Mouse (Mus musculus): ENCODE data around the gene Phlpp1. TPM values are rescaled to one million over a fixed set of nuclear protein-coding genes. Genes with fewer than 3 reads are reported as not detected.

The Phlpp1 gene
- polyA plus RNA-seq, 1 experiment from 2014 or later = 7.7 TPM

DNA sequence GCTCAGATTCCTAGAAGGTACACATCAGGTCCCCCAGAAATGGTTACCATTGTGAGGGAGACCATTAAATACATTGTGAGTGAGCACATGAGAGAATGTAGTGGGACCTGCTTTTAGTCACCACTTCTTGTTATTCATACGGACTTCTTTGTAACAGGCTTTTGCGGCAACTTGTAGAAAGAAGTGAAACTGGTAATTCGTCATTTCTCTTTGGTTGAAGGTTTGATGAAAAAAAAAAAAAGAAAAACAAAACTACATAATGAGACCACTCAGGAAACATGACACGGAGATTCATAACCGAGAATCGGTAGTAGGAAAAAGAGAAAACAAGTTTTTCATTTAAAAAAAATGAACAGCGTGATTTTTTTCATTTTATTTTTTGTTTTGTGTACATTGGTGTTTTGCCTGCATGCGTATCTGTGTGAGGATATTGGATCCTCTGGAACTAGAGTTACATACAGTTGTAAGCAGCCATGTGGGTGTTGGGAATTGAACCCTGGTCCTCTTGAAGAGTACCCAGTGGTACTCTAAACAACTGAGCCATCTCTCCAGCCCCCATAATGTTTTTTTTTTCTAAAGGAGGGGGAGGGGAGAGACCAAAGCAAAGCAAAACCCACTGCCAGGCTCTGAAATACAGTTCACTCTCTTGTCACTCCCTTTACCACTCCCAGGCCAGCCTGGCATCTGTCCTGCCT, 150.0 kb downstream of the Phlpp1 start:
- 94% methylated on average over 8 of the region's 8 CpGs for WGBS
- Histone ChIP-seq H3K9me3 (ENCODE audit: control insufficient read depth, low read length) (no peaks in the 10 kb centered on the region), H3K4me2 (ENCODE audit: low read length) (no peak overlapping the region), H3K27ac (ENCODE audit: low read length) (no peak overlapping the region), H3K36me3 (ENCODE audit: control insufficient read depth, insufficient read depth) (no peaks in the 10 kb centered on the region), H3K27me3 (replicated peaks; ENCODE audit: control insufficient read depth, insufficient read depth, low read length) (no peaks in the 10 kb centered on the region), H3K4me1 (replicated peaks; ENCODE audit: control insufficient read depth, insufficient read depth, low read length) (peaks cover 4% of the 10 kb centered on the region; the same call in 1 of the 2 replicates), H3K9ac (replicated peaks; ENCODE audit: low read depth, low read length) (no peak overlapping the region), H3K4me3 (replicated peaks; ENCODE audit: low read length) (no peak overlapping the region)
- no peak for ATAC-seq

DNA sequence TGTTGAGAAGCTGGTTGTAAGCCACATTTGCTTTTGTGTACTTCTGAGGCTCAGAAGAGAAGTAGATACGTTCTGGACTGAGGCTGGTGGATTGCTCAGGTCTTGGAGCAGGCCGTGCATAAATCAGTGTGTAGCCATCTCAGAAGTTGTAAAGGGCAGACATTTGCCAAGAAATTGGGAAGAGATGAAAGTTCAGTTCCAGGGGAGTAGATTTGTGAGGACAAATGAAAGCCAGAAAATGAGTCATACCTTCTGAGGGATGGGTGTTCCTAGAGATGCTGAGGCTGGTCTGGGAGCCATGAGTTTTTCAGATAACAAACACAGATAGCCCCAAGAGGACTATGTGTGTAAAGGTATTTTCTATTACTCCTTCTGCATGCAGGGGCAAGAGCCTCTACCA, 155.1 kb downstream of the Phlpp1 start:
- Histone ChIP-seq H3K27me3 (replicated peaks; ENCODE audit: control insufficient read depth, insufficient read depth, low read length) (no peaks in the 10 kb centered on the region), H3K4me1 (replicated peaks; ENCODE audit: control insufficient read depth, insufficient read depth, low read length) (no peaks in the 10 kb centered on the region), H3K9me3 (ENCODE audit: control insufficient read depth, low read length) (no peaks in the 10 kb centered on the region), H3K4me3 (replicated peaks; ENCODE audit: low read length) (no peak overlapping the region), H3K27ac (ENCODE audit: low read length) (no peak overlapping the region), H3K36me3 (ENCODE audit: control insufficient read depth, insufficient read depth) (no peaks in the 10 kb centered on the region), H3K4me2 (ENCODE audit: low read length) (no peak overlapping the region), H3K9ac (replicated peaks; ENCODE audit: low read depth, low read length) (no peak overlapping the region)
- no peak for ATAC-seq
- WGBS = 69% methylated on average over 2 of the region's 2 CpGs

DNA sequence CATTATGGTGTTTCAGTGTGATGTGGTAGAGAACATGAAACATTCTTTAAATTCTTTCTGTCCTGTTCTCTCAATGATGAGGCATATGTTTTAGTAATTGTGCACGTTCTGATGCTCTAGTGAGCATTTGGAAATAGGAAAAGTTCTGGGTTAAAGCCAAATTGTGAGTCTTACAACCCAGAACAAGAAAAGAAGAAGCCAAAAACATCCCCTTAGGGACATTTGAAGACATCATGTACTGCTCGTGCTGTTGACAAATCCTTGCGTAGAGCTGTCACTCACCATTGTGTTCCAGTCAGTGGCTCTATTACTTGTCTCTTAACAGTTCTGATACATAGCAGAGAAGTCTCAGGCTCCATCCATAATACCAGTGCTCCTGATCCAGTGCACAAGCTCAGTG, 170.5 kb downstream of the Phlpp1 start:
- no peak overlapping the region for H3K4me3 ChIP-seq (replicated peaks; ENCODE audit: low read length)
- H3K4me2 ChIP-seq (ENCODE audit: low read length) = no peak overlapping the region
- H3K9me3 ChIP-seq (ENCODE audit: control insufficient read depth, low read length) = no peaks in the 10 kb centered on the region
- no peak overlapping the region for H3K9ac ChIP-seq (replicated peaks; ENCODE audit: low read depth, low read length)
- H3K27me3 ChIP-seq (replicated peaks; ENCODE audit: control insufficient read depth, insufficient read depth, low read length) = no peaks in the 10 kb centered on the region
- peaks cover 5% of the 10 kb centered on the region for H3K36me3 ChIP-seq (ENCODE audit: control insufficient read depth, insufficient read depth)
- H3K4me1 ChIP-seq (replicated peaks; ENCODE audit: control insufficient read depth, insufficient read depth, low read length) = no peaks in the 10 kb centered on the region
- no peak for ATAC-seq
- no peak overlapping the region for H3K27ac ChIP-seq (ENCODE audit: low read length)
- WGBS = 62% methylated on average over 3 of the region's 3 CpGs

DNA sequence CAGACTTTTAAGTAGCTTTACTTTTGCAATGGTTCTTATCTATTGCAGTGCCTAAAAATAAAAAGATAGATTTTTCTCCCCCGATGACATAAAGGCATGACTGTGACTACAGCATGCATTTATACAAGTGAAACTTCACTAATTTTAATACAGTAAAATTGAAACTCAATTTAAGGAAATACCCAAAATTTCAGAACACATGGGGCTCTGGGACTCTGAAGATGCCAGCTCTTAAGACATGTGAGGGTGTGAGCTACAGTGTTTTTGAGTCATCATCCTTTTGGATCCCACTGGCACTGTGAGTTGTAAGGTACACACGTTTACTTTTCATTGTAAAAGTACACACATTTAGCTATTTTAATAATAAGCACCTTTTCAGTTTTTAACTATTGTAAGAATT, 173.7 kb downstream of the Phlpp1 start:
- no peak overlapping the region for H3K27ac ChIP-seq (ENCODE audit: low read length)
- no peak overlapping the region for H3K4me3 ChIP-seq (replicated peaks; ENCODE audit: low read length)
- no peak overlapping the region for H3K9ac ChIP-seq (replicated peaks; ENCODE audit: low read depth, low read length)
- peaks cover 5% of the 10 kb centered on the region; the same call in 1 of the 2 replicates for H3K36me3 ChIP-seq (ENCODE audit: control insufficient read depth, insufficient read depth)
- no peak overlapping the region for H3K4me2 ChIP-seq (ENCODE audit: low read length)
- H3K9me3 ChIP-seq (ENCODE audit: control insufficient read depth, low read length) = no peaks in the 10 kb centered on the region
- H3K4me1 ChIP-seq (replicated peaks; ENCODE audit: control insufficient read depth, insufficient read depth, low read length) = no peaks in the 10 kb centered on the region
- H3K27me3 ChIP-seq (replicated peaks; ENCODE audit: control insufficient read depth, insufficient read depth, low read length) = no peaks in the 10 kb centered on the region
- whole genome bisulfite sequencing = 91% methylated on average over 2 of the region's 2 CpGs
- ATAC-seq = no peak

DNA sequence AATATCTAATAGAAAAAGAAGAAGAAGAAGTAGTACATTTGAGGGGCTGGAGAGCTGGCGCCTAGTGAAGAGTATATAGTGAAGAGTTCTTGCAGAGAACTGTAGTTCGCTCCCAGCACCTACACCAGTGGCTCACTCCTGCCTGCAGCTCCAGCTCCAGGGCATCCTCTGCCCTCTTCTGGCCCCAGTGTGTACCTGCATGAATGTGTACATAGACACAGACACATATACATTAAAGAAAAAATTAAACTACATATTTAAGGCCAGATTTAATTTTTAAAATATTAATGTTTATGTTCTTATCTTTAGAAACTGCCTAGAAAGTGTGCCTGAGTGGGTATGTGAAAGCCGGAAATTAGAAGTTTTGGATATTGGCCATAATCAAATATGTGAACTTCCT, 175.2 kb downstream of the Phlpp1 start:
- Histone ChIP-seq H3K27ac (ENCODE audit: low read length) (no peak overlapping the region), H3K4me3 (replicated peaks; ENCODE audit: low read length) (no peak overlapping the region), H3K4me2 (ENCODE audit: low read length) (no peak overlapping the region), H3K36me3 (ENCODE audit: control insufficient read depth, insufficient read depth) (peaks cover 10% of the 10 kb centered on the region), H3K27me3 (replicated peaks; ENCODE audit: control insufficient read depth, insufficient read depth, low read length) (no peaks in the 10 kb centered on the region), H3K9ac (replicated peaks; ENCODE audit: low read depth, low read length) (no peak overlapping the region), H3K9me3 (ENCODE audit: control insufficient read depth, low read length) (no peaks in the 10 kb centered on the region), H3K4me1 (replicated peaks; ENCODE audit: control insufficient read depth, insufficient read depth, low read length) (no peaks in the 10 kb centered on the region)
- ATAC-seq = no peak
- 96% methylated on average over 3 of the region's 3 CpGs for WGBS

DNA sequence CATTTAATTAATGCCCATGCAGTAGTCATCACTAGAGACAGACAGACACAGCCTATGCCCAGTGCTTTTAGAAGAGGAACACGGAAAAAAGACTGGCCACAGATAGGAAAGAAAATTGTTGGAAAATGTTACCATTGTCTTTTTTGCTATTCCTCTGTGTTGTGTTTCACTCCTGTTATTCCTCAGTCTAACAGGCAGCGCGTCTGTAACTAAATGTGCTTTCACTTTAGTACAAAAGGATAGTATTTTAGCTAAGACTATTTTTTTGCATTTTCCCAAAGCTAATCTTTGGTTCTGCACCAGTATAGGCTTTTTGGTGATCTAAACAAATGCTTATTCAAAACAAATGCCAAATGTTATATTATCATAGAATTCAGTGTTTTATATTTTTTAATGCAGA, 177.6 kb downstream of the Phlpp1 start:
- H3K27me3 ChIP-seq (replicated peaks; ENCODE audit: control insufficient read depth, insufficient read depth, low read length) = no peaks in the 10 kb centered on the region
- H3K36me3 ChIP-seq (ENCODE audit: control insufficient read depth, insufficient read depth) = peaks cover 8% of the 10 kb centered on the region
- H3K4me3 ChIP-seq (replicated peaks; ENCODE audit: low read length) = no peak overlapping the region
- no peak overlapping the region for H3K27ac ChIP-seq (ENCODE audit: low read length)
- H3K9ac ChIP-seq (replicated peaks; ENCODE audit: low read depth, low read length) = no peak overlapping the region
- no peaks in the 10 kb centered on the region for H3K9me3 ChIP-seq (ENCODE audit: control insufficient read depth, low read length)
- H3K4me1 ChIP-seq (replicated peaks; ENCODE audit: control insufficient read depth, insufficient read depth, low read length) = no peaks in the 10 kb centered on the region
- 87% methylated on average over 3 of the region's 3 CpGs for WGBS
- no peak for ATAC-seq
- H3K4me2 ChIP-seq (ENCODE audit: low read length) = no peak overlapping the region

DNA sequence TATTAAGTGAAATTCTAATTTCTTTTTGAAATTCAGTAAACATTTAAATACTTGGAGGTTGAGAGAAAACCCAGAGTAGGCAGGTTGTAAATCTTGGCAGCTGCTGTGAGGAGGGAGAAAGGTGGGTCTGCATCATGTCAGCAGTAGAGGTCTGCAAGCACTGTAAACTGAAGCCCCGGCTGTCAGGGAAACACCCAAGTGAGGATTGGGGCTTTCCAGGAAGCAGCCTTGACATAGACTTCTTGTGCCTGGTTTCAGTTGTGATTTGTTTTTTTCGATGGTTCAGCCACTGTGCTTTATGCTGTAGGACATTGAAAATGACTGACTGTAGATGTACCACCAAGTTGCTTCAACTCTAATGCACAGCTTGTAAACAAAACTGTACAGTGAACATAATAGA, 180.0 kb downstream of the Phlpp1 start:
- no peak overlapping the region for H3K27ac ChIP-seq (ENCODE audit: low read length)
- no peaks in the 10 kb centered on the region for H3K27me3 ChIP-seq (replicated peaks; ENCODE audit: control insufficient read depth, insufficient read depth, low read length)
- peaks cover 8% of the 10 kb centered on the region for H3K36me3 ChIP-seq (ENCODE audit: control insufficient read depth, insufficient read depth)
- H3K4me1 ChIP-seq (replicated peaks; ENCODE audit: control insufficient read depth, insufficient read depth, low read length) = no peaks in the 10 kb centered on the region
- no peak overlapping the region for H3K9ac ChIP-seq (replicated peaks; ENCODE audit: low read depth, low read length)
- H3K4me3 ChIP-seq (replicated peaks; ENCODE audit: low read length) = no peak overlapping the region
- H3K9me3 ChIP-seq (ENCODE audit: control insufficient read depth, low read length) = no peaks in the 10 kb centered on the region
- 92% methylated on average over 2 of the region's 2 CpGs for WGBS
- H3K4me2 ChIP-seq (ENCODE audit: low read length) = no peak overlapping the region
- ATAC-seq = no peak

DNA sequence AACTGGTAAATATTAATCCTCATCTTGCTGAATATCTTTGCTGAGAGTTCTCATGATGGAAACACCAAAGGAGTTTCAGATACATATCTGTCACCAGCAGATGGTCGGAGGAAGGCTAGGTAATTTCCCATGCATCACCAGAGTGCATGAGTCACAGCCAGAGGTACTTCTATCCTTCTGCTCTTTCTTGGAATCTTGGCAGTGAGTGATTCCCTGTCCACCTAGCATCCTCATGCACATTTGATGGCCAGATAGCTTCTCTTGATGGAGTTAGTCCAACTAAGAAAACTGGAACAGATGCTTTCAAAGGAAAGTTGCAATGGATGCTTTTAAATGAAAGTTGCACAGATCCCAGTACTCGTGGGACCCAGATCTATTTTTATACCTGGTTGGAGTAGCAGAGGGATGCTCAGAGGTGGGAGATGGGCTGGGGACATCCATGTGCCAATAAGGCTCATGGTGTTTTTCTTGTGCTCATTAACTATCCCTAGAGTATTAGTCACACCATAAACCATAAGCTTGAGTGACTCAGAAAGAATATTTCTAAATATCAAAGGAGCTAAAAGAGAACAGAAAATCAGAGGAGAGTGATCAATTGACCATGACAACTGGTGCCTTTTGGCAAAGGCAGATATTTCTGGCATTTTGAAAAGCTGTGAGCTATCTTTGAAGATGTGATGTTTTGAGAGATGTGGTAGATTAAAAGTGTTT, 181.4 kb downstream of the Phlpp1 start:
- H3K27me3 ChIP-seq (replicated peaks; ENCODE audit: control insufficient read depth, insufficient read depth, low read length) = no peaks in the 10 kb centered on the region
- ATAC-seq = no peak
- H3K27ac ChIP-seq (ENCODE audit: low read length) = no peak overlapping the region
- H3K4me1 ChIP-seq (replicated peaks; ENCODE audit: control insufficient read depth, insufficient read depth, low read length) = no peaks in the 10 kb centered on the region
- no peak overlapping the region for H3K9ac ChIP-seq (replicated peaks; ENCODE audit: low read depth, low read length)
- no peak overlapping the region for H3K4me2 ChIP-seq (ENCODE audit: low read length)
- WGBS = 92% methylated on average over 2 of the region's 2 CpGs
- no peaks in the 10 kb centered on the region for H3K9me3 ChIP-seq (ENCODE audit: control insufficient read depth, low read length)
- no peak overlapping the region for H3K4me3 ChIP-seq (replicated peaks; ENCODE audit: low read length)
- H3K36me3 ChIP-seq (ENCODE audit: control insufficient read depth, insufficient read depth) = peaks cover 6% of the 10 kb centered on the region

DNA sequence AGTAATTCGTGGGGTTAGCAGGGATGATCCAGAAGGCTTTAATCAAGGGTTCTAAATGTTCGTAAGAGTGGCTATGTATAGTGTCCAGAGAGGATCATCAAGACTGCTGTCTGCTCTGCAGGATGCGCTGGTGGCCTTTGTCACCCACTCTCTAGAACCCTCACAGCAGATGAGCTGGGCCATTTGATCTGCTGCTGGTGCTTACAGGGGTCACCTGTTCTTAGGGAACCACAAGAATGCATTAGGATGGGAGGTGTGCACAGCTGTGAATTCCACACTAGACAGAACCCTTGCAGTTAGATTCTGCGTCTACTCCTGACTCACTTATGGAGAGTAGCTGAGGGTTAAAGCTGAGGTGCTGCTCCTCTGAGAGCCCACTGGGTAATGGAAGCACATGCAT, 182.4 kb downstream of the Phlpp1 start:
- WGBS = 94% methylated on average over 4 of the region's 4 CpGs
- no peaks in the 10 kb centered on the region for H3K27me3 ChIP-seq (replicated peaks; ENCODE audit: control insufficient read depth, insufficient read depth, low read length)

More for the DNA sequence above, 182.4 kb downstream of the Phlpp1 start:
- H3K4me2 ChIP-seq (ENCODE audit: low read length) = no peak overlapping the region
- ATAC-seq = no peak
- H3K9me3 ChIP-seq (ENCODE audit: control insufficient read depth, low read length) = no peaks in the 10 kb centered on the region
- peaks cover 6% of the 10 kb centered on the region for H3K36me3 ChIP-seq (ENCODE audit: control insufficient read depth, insufficient read depth)
- no peak overlapping the region for H3K9ac ChIP-seq (replicated peaks; ENCODE audit: low read depth, low read length)
- H3K4me3 ChIP-seq (replicated peaks; ENCODE audit: low read length) = no peak overlapping the region
- no peaks in the 10 kb centered on the region for H3K4me1 ChIP-seq (replicated peaks; ENCODE audit: control insufficient read depth, insufficient read depth, low read length)
- no peak overlapping the region for H3K27ac ChIP-seq (ENCODE audit: low read length)

Data from forebrain, embryonic 16.5 days (tissue).